Mouse (Mus musculus) heart, adult 2 months (tissue): ENCODE measurements at regions not wholly inside any gene's neighbourhood (a gene's known extent, or its start where the extent isn't known, plus 50 kb on each side); places are given as distances from the start of the nearest gene placed in this dataset.

ENCODE experiments used
- DNase-seq, 2 experiments: peaks; one replicate each; pipeline ENCODE4 v3.0.0; 2021
- H3K27ac ChIP-seq: fragments of 200-600 bp; 2 replicates; pipeline ENCODE4 v1.8.1; 2022
- H3K27me3 ChIP-seq: fragments of 200-500 bp; 2 replicates; pipeline ENCODE4 v1.6.1; 2012; ENCODE audit warnings: mild to moderate bottlenecking, low read length, inconsistent platforms, mixed read lengths; ENCODE audit not compliant: control insufficient read depth, insufficient read depth
- H3K36me3 ChIP-seq: fragments of 200-500 bp; 2 replicates; pipeline ENCODE4 v1.6.1; 2012; ENCODE audit warnings: low read length, inconsistent platforms; ENCODE audit not compliant: control insufficient read depth, insufficient read depth
- H3K4me1 ChIP-seq: fragments of 200-500 bp; 2 replicates; pipeline ENCODE4 v1.6.1; 2011; ENCODE audit warnings: low read length; ENCODE audit not compliant: control insufficient read depth, insufficient read depth
- H3K4me3 ChIP-seq: fragments of 200-600 bp; 2 replicates; pipeline ENCODE4 v1.8.1; 2022
- H3K79me2 ChIP-seq: fragments of 200-500 bp; replicated peaks from 2 replicates; pipeline ENCODE4 v1.6.1; 2012; ENCODE audit warnings: mild to moderate bottlenecking, inconsistent platforms, low read length, moderate library complexity, mixed read lengths; ENCODE audit not compliant: control insufficient read depth, insufficient read depth
- H3K9ac ChIP-seq: fragments of 200-500 bp; 2 replicates; pipeline ENCODE4 v1.6.1; 2012; ENCODE audit warnings: low read depth, mild to moderate bottlenecking, control low read depth, inconsistent platforms, low read length, mixed read lengths
- CTCF ChIP-seq: fragments of 200-600 bp; IDR thresholded peaks from 2 replicates; pipeline ENCODE4 v1.8.1; 2022; ENCODE audit warnings: antibody characterized with exemption, mild to moderate bottlenecking, moderate library complexity
- EP300 ChIP-seq: fragments of 200-500 bp; IDR thresholded peaks from 2 replicates; pipeline ENCODE4 v1.6.1; 2011; ENCODE audit warnings: low read depth, low read length, control low read depth; ENCODE audit not compliant: insufficient read depth
- POLR2A ChIP-seq: fragments of 200-500 bp; IDR thresholded peaks from 2 replicates; pipeline ENCODE4 v1.6.1; 2011; ENCODE audit warnings: mild to moderate bottlenecking, low read depth, low read length, control low read depth; ENCODE audit not compliant: insufficient read depth
- WGBS: fragments of 180-500 bp; shearing (Covaris S2); methylation state at CpG from one replicate; pipeline ENCODE4 v1.1.7; 2018; 5-methylcytosine and 5-hydroxymethylcytosine counted together
- intact Hi-C: fragments of 180-260 bp; cut with DNase I; formaldehyde crosslinking; loops from one replicate; pipeline ENCODE4 v1.15.1; 2025

- intact Hi-C loops = no loop called here
- Histone ChIP-seq H3K9ac (no peak overlapping the region), H3K4me3 (no peak overlapping the region), H3K4me1 (no peaks in the 10 kb centered on the region), H3K36me3 (no peaks in the 10 kb centered on the region), H3K27me3 (no peaks in the 10 kb centered on the region), H3K79me2 (no peaks in the 10 kb centered on the region), H3K27ac (no peak overlapping the region)
- TF ChIP-seq EP300 (no peak), POLR2A (no peak), CTCF (no peak)
- 71% methylated on average over 2 of the region's 2 CpGs for WGBS
- DNase-seq = no peak
Observed at GRCm38 (mm10) chr7:70646801-70647200, 280.3 kb upstream of the Nr2f2 start.

- intact Hi-C loops = no loop called here
- WGBS = 74% methylated on average over 9 of the region's 9 CpGs
- no peak overlapping the region for H3K27ac ChIP-seq
- H3K36me3 ChIP-seq = no peaks in the 10 kb centered on the region
- H3K4me3 ChIP-seq = no peak overlapping the region
- H3K9ac ChIP-seq = no peak overlapping the region
- H3K4me1 ChIP-seq = no peaks in the 10 kb centered on the region
- no peaks in the 10 kb centered on the region for H3K27me3 ChIP-seq
- no peaks in the 10 kb centered on the region for H3K79me2 ChIP-seq
- TF ChIP-seq POLR2A (no peak), CTCF (no peak), EP300 (no peak)
- DNase-seq = peak in 1 of 2 experiments; percentile 20
Observed at GRCm38 (mm10) chr7:70643694-70644301, 277.3 kb upstream of the Nr2f2 start.

GRCm38 (mm10) chr7:70643055-70643454 lies 276.5 kb upstream of the Nr2f2 start:
- WGBS = 87% methylated on average over 1 of the region's 1 CpGs
- H3K4me1 ChIP-seq = no peaks in the 10 kb centered on the region
- no peaks in the 10 kb centered on the region for H3K36me3 ChIP-seq
- DNase-seq = no peak
- TF ChIP-seq EP300 (no peak), POLR2A (no peak), CTCF (no peak)
- H3K4me3 ChIP-seq = no peak overlapping the region
- intact Hi-C loops = no loop called here
- H3K9ac ChIP-seq = no peak overlapping the region
- H3K27me3 ChIP-seq = no peaks in the 10 kb centered on the region
- no peaks in the 10 kb centered on the region for H3K79me2 ChIP-seq
- no peak overlapping the region for H3K27ac ChIP-seq

GRCm38 (mm10) chr7:70641217-70641616 lies 274.7 kb upstream of the Nr2f2 start:
- TF ChIP-seq CTCF (no peak), POLR2A (no peak), EP300 (no peak)
- H3K79me2 ChIP-seq = no peaks in the 10 kb centered on the region
- no peak overlapping the region for H3K9ac ChIP-seq
- no peaks in the 10 kb centered on the region for H3K27me3 ChIP-seq
- intact Hi-C loops = no loop called here
- H3K27ac ChIP-seq = no peak overlapping the region
- WGBS = 78% methylated on average over 11 of the region's 11 CpGs
- no peak for DNase-seq
- H3K4me3 ChIP-seq = no peak overlapping the region
- H3K4me1 ChIP-seq = no peaks in the 10 kb centered on the region
- no peaks in the 10 kb centered on the region for H3K36me3 ChIP-seq

- DNase-seq = no peak
- no peaks in the 10 kb centered on the region for H3K27me3 ChIP-seq
- no peaks in the 10 kb centered on the region for H3K4me1 ChIP-seq
- no peaks in the 10 kb centered on the region for H3K36me3 ChIP-seq
- H3K79me2 ChIP-seq = no peaks in the 10 kb centered on the region
- no peak overlapping the region for H3K9ac ChIP-seq
- TF ChIP-seq CTCF (no peak), EP300 (no peak), POLR2A (no peak)
- no peak overlapping the region for H3K4me3 ChIP-seq
- 87% methylated on average over 11 of the region's 11 CpGs for WGBS
- no peak overlapping the region for H3K27ac ChIP-seq
- intact Hi-C loops = no loop called here
Observed at GRCm38 (mm10) chr7:70640574-70640973, 274.0 kb upstream of the Nr2f2 start.

GRCm38 (mm10) chr7:70638161-70638560 lies 271.6 kb upstream of the Nr2f2 start:
- TF ChIP-seq EP300 = no peak
- TF ChIP-seq POLR2A = no peak
- no peak for TF ChIP-seq CTCF
- H3K27ac ChIP-seq = no peak overlapping the region
- DNase-seq = no peak
- no peaks in the 10 kb centered on the region for H3K27me3 ChIP-seq
- H3K36me3 ChIP-seq = no peaks in the 10 kb centered on the region
- 83% methylated on average over 2 of the region's 2 CpGs for WGBS
- no peaks in the 10 kb centered on the region for H3K79me2 ChIP-seq
- H3K4me1 ChIP-seq = peaks cover 2% of the 10 kb centered on the region; the same call in 1 of the 2 replicates
- H3K9ac ChIP-seq = no peak overlapping the region
- H3K4me3 ChIP-seq = no peak overlapping the region
- intact Hi-C loops = no loop called here
